Mouse (Mus musculus): Measurements from ENCODE around the gene Ccdc110. TPM values are rescaled to one million over a fixed set of nuclear protein-coding genes. Genes with fewer than 3 reads are reported as not detected.

Ccdc110 gene
- total RNA-seq (2023; ENCODE audit: inconsistent age) = 0.18 TPM in 1 of 4 replicates, not detected in the others

GRCm38 (mm10) chr8:45934582-45935014, at the start of gene Ccdc110:
Ccdc110 (plus strand) TSS chr8:45934619.

GRCm38 (mm10) chr8:45885202-45885685, 49.2 kb upstream of the Ccdc110 start, which contains the start of gene Pdlim3:
Pdlim3 (plus strand) TSS chr8:45885461.

GRCm38 (mm10) chr8:45975126-45975836, 40.9 kb downstream of the Ccdc110 start, which contains the start of the genes 1700029J07Rik and Ufsp2:
1700029J07Rik (minus strand) TSS chr8:45975252.
Ufsp2 (plus strand) TSS chr8:45975528.

Other genes with a start within 250 kb of the Ccdc110 start
- gene Pdlim3, start 49.2 kb upstream of the Ccdc110 start, total RNA-seq (2023; ENCODE audit: inconsistent age) = 0.74 to 1.6 TPM (median 0.84 TPM) in 3 of 4 replicates, not detected in the other
- gene 1700029J07Rik, start 40.6 kb downstream of the Ccdc110 start, total RNA-seq (2023; ENCODE audit: inconsistent age) = 6.0 to 7.4 TPM (median 6.4 TPM) in 4 replicates
- gene Ufsp2, start 40.9 kb downstream of the Ccdc110 start, total RNA-seq (2023; ENCODE audit: inconsistent age) = 21.9 to 23.8 TPM (median 22.8 TPM) in 4 replicates
- 0.24 to 0.39 TPM in 2 of 4 replicates, not detected in the others for gene Lrp2bp, start 64.7 kb downstream of the Ccdc110 start, total RNA-seq (2023; ENCODE audit: inconsistent age)
- 9.4 to 14.8 TPM (median 12.5 TPM) in 4 replicates for gene Ankrd37, start 71.1 kb downstream of the Ccdc110 start, total RNA-seq (2023; ENCODE audit: inconsistent age)
- gene Cfap97, start 217.2 kb downstream of the Ccdc110 start, total RNA-seq (2023; ENCODE audit: inconsistent age) = 22.1 to 29.0 TPM (median 26.7 TPM) in 4 replicates
- gene Snx25, start 217.5 kb downstream of the Ccdc110 start, total RNA-seq (2023; ENCODE audit: inconsistent age) = 38.6 to 43.5 TPM (median 41.1 TPM) in 4 replicates